Comparison of ENCODE assay signal across 7 mouse cellular contexts in the genomic region with DNA sequence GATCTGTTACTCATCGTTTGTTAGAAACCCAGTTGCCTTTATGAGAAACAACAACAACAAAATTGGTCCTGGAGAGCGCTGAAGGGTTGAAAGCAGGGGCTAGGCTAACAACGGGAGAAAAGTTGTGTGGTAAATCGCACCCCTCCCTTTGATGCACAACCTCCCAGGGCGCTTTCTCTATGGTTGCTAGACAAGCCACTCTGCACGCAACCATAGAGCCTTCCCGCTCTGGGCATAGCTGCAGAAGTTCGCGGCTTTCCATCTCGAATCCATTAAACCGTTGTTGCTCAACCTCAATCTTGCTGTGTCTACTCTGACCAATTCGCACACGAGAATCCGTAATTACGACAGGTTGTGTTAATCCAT. TPM values are rescaled to one million over a fixed set of nuclear protein-coding genes. Genes with fewer than 3 reads are reported as not detected.
DNase-seq lines count a peak whose midpoint lies in the region; ATAC-seq lines count a peak whose summit lies in the region.

No protein-coding gene starts in this region.

- peak; percentile 55 for ATAC-seq in embryonic facial prominence, embryonic 11.5 days (replicated peaks; ENCODE audit: insufficient number of reproducible peaks, low FRiP score, low TSS enrichment, low read depth)
- peak; percentile 33; the same call in 1 of the 2 replicates for ATAC-seq in heart, embryonic 15.5 days (replicated peaks; ENCODE audit: insufficient number of reproducible peaks, insufficient read depth, low FRiP score, low read depth)
- ATAC-seq in limb, embryonic 13.5 days (ENCODE audit: low FRiP score, low read depth): peak; percentile 52
- ATAC-seq in midbrain, embryonic 13.5 days: peak; percentile 61
- ATAC-seq in stomach, embryonic 16.5 days (ENCODE audit: insufficient read depth, low FRiP score): peak; percentile 33

- peak overlapping the region; percentile 39 for H3K4me3 ChIP-seq in embryonic facial prominence, embryonic 11.5 days (ENCODE audit: low read depth, low read length)
- peak overlapping the region; percentile 96 for H3K4me3 ChIP-seq in heart, embryonic 15.5 days
- H3K4me3 ChIP-seq in limb, embryonic 13.5 days: peak overlapping the region; percentile 99
- peak overlapping the region; percentile 75 for H3K4me3 ChIP-seq in midbrain, embryonic 13.5 days (replicated peaks)
- H3K4me3 ChIP-seq in stomach, embryonic 16.5 days (replicated peaks; ENCODE audit: low read length): peak overlapping the region; percentile 94

- WGBS in embryonic facial prominence, embryonic 11.5 days: under 1% methylated on average over 15 of the region's 15 CpGs
- WGBS in heart, embryonic 15.5 days: under 1% methylated on average over 15 of the region's 15 CpGs
- under 1% methylated on average over 15 of the region's 15 CpGs for WGBS in limb, embryonic 13.5 days
- WGBS in midbrain, embryonic 13.5 days: under 1% methylated on average over 15 of the region's 15 CpGs
- WGBS in stomach, embryonic 16.5 days: under 1% methylated on average over 15 of the region's 15 CpGs

- H3K27ac ChIP-seq in embryonic facial prominence, embryonic 11.5 days (replicated peaks; ENCODE audit: low read depth, low read length): peak overlapping the region; percentile 29
- peak overlapping the region; percentile 99 for H3K27ac ChIP-seq in heart, embryonic 15.5 days
- H3K27ac ChIP-seq in limb, embryonic 13.5 days: peak overlapping the region; percentile 99
- peak overlapping the region; percentile 96 for H3K27ac ChIP-seq in midbrain, embryonic 13.5 days
- peak overlapping the region; percentile 99 for H3K27ac ChIP-seq in stomach, embryonic 16.5 days (ENCODE audit: low read length)

- H3K9ac ChIP-seq in embryonic facial prominence, embryonic 11.5 days (replicated peaks; ENCODE audit: low read length): peak overlapping the region; percentile 60
- H3K9ac ChIP-seq in heart, embryonic 15.5 days: peak overlapping the region; percentile 55
- H3K9ac ChIP-seq in limb, embryonic 13.5 days: peak overlapping the region; percentile 66
- peak overlapping the region; percentile 56 for H3K9ac ChIP-seq in midbrain, embryonic 13.5 days (replicated peaks)
- peak overlapping the region; percentile 72 for H3K9ac ChIP-seq in stomach, embryonic 16.5 days (ENCODE audit: low read length)

- no peaks in the 10 kb centered on the region for H3K9me3 ChIP-seq in embryonic facial prominence, embryonic 11.5 days (replicated peaks; ENCODE audit: control insufficient read depth, low read length)
- no peaks in the 10 kb centered on the region for H3K9me3 ChIP-seq in heart, embryonic 15.5 days (replicated peaks)
- no peaks in the 10 kb centered on the region for H3K9me3 ChIP-seq in limb, embryonic 13.5 days
- no peaks in the 10 kb centered on the region for H3K9me3 ChIP-seq in midbrain, embryonic 13.5 days
- no peaks in the 10 kb centered on the region for H3K9me3 ChIP-seq in stomach, embryonic 16.5 days (replicated peaks; ENCODE audit: control insufficient read depth, low read length)

- no peaks in the 10 kb centered on the region for H3K4me1 ChIP-seq in embryonic facial prominence, embryonic 11.5 days (ENCODE audit: control insufficient read depth, insufficient read depth, low read length)
- peaks cover 26% of the 10 kb centered on the region for H3K4me1 ChIP-seq in heart, embryonic 15.5 days (replicated peaks)
- peaks cover 22% of the 10 kb centered on the region for H3K4me1 ChIP-seq in limb, embryonic 13.5 days
- H3K4me1 ChIP-seq in midbrain, embryonic 13.5 days (replicated peaks): peaks cover 24% of the 10 kb centered on the region
- H3K4me1 ChIP-seq in stomach, embryonic 16.5 days (ENCODE audit: control insufficient read depth, insufficient read depth, low read length): peaks cover 16% of the 10 kb centered on the region

- peaks cover 7% of the 10 kb centered on the region for H3K36me3 ChIP-seq in embryonic facial prominence, embryonic 11.5 days (replicated peaks; ENCODE audit: control insufficient read depth, insufficient read depth, low read depth, low read length)
- peaks cover 4% of the 10 kb centered on the region for H3K36me3 ChIP-seq in heart, embryonic 15.5 days
- H3K36me3 ChIP-seq in limb, embryonic 13.5 days: peaks cover 46% of the 10 kb centered on the region
- peaks cover 15% of the 10 kb centered on the region for H3K36me3 ChIP-seq in midbrain, embryonic 13.5 days
- H3K36me3 ChIP-seq in stomach, embryonic 16.5 days (ENCODE audit: control insufficient read depth, insufficient read depth, low read length): 0 out of 2 replicates have a peak, but pooled peaks cover 5% of the 10 kb centered on the region

- peak overlapping the region; percentile 65 for H3K4me2 ChIP-seq in embryonic facial prominence, embryonic 11.5 days (ENCODE audit: low read depth, low read length)
- peak overlapping the region; percentile 93 for H3K4me2 ChIP-seq in heart, embryonic 15.5 days
- H3K4me2 ChIP-seq in limb, embryonic 13.5 days (replicated peaks): peak overlapping the region; percentile 89
- peak overlapping the region; percentile 75 for H3K4me2 ChIP-seq in midbrain, embryonic 13.5 days (replicated peaks)
- peak overlapping the region; percentile 97 for H3K4me2 ChIP-seq in stomach, embryonic 16.5 days (ENCODE audit: low read depth, low read length)

- DNase-seq in left cerebral cortex, postnatal 14 days (ENCODE audit: low spot score in 2 of 2): peak; percentile 68 to 85
- DNase-seq in left cerebral cortex, adult 8-10 months (ENCODE audit: low spot score in 2 of 2): no peak
- DNase-seq in embryonic facial prominence, embryonic 11.5 days (ENCODE audit: low spot score): peak; percentile 79

- no peaks in the 10 kb centered on the region for H3K27me3 ChIP-seq in embryonic facial prominence, embryonic 11.5 days (ENCODE audit: control insufficient read depth, insufficient read depth, low read length)
- H3K27me3 ChIP-seq in heart, embryonic 15.5 days: no peaks in the 10 kb centered on the region
- H3K27me3 ChIP-seq in limb, embryonic 13.5 days: no peaks in the 10 kb centered on the region
- H3K27me3 ChIP-seq in midbrain, embryonic 13.5 days: no peaks in the 10 kb centered on the region
- no peaks in the 10 kb centered on the region for H3K27me3 ChIP-seq in stomach, embryonic 16.5 days (ENCODE audit: control insufficient read depth, insufficient read depth, low read length)

- intact Hi-C loops in left cerebral cortex, postnatal 14 days (cut with DNase I): no loop called here

RNA-seq across cellular contexts. Expression of a gene that starts 0.9 kb away (rescaled TPM):
- 100 to 1,000 TPM; 102 to 103 TPM for total RNA-seq in left cerebral cortex, postnatal 14 days (2021)
- 100 to 1,000 TPM; 102 to 118 (median 109) TPM for total RNA-seq in left cerebral cortex, adult 8-10 months (2022)
- 73.3 and 76.8 TPM in 2 replicates for polyA plus RNA-seq in embryonic facial prominence, embryonic 11.5 days (2014; fragmentation: Nextera tagmentation; extraction: Ambion mirVana)
- polyA plus RNA-seq in heart, embryonic 15.5 days (2015; fragmentation: Nextera tagmentation; extraction: Ambion mirVana): 35.4 and 39.9 TPM in 2 replicates
- 62.6 and 63.5 TPM in 2 replicates for polyA plus RNA-seq in limb, embryonic 13.5 days (2015; fragmentation: Nextera tagmentation; extraction: Ambion mirVana)
- 53.5 and 56.2 TPM in 2 replicates for polyA plus RNA-seq in midbrain, embryonic 13.5 days (2015; fragmentation: Nextera tagmentation; extraction: Ambion mirVana)
- polyA plus RNA-seq in stomach, embryonic 16.5 days (2015; fragmentation: Nextera tagmentation; extraction: Ambion mirVana): 35.4 and 39.6 TPM in 2 replicates

RNA-seq across cellular contexts. Expression of a gene that starts 33.1 kb away (rescaled TPM):
- 10 to 100 TPM; 35.9 to 38.8 TPM for total RNA-seq in left cerebral cortex, postnatal 14 days (2021)
- 10 to 100 TPM; 37.9 to 58.3 (median 45.8) TPM for total RNA-seq in left cerebral cortex, adult 8-10 months (2022)
- 30.3 and 36.4 TPM in 2 replicates for polyA plus RNA-seq in embryonic facial prominence, embryonic 11.5 days (2014; fragmentation: Nextera tagmentation; extraction: Ambion mirVana)
- polyA plus RNA-seq in heart, embryonic 15.5 days (2015; fragmentation: Nextera tagmentation; extraction: Ambion mirVana): 49.1 and 65.3 TPM in 2 replicates
- polyA plus RNA-seq in limb, embryonic 13.5 days (2015; fragmentation: Nextera tagmentation; extraction: Ambion mirVana): 84.1 and 103 TPM in 2 replicates
- 17.5 and 18.9 TPM in 2 replicates for polyA plus RNA-seq in midbrain, embryonic 13.5 days (2015; fragmentation: Nextera tagmentation; extraction: Ambion mirVana)
- polyA plus RNA-seq in stomach, embryonic 16.5 days (2015; fragmentation: Nextera tagmentation; extraction: Ambion mirVana): 80.8 and 85.1 TPM in 2 replicates

RNA-seq across cellular contexts. Expression of a gene that starts 36.6 kb away (rescaled TPM):
- total RNA-seq in left cerebral cortex, postnatal 14 days (2021): 10 to 100 TPM; 56.2 to 56.7 TPM
- total RNA-seq in left cerebral cortex, adult 8-10 months (2022): 10 to 100 TPM; 57.8 to 60.7 (median 58.4) TPM
- 23.2 and 24.8 TPM in 2 replicates for polyA plus RNA-seq in embryonic facial prominence, embryonic 11.5 days (2014; fragmentation: Nextera tagmentation; extraction: Ambion mirVana)
- polyA plus RNA-seq in heart, embryonic 15.5 days (2015; fragmentation: Nextera tagmentation; extraction: Ambion mirVana): 17.6 and 23.5 TPM in 2 replicates
- polyA plus RNA-seq in limb, embryonic 13.5 days (2015; fragmentation: Nextera tagmentation; extraction: Ambion mirVana): 22.0 and 24.6 TPM in 2 replicates
- polyA plus RNA-seq in midbrain, embryonic 13.5 days (2015; fragmentation: Nextera tagmentation; extraction: Ambion mirVana): 29.9 and 35.9 TPM in 2 replicates
- 19.6 and 22.5 TPM in 2 replicates for polyA plus RNA-seq in stomach, embryonic 16.5 days (2015; fragmentation: Nextera tagmentation; extraction: Ambion mirVana)

Comparison
In these comparisons a context has a peak if more than half of its experiments do, and no peak if none do; other contexts are left out.
1. DNase-seq: peak in left cerebral cortex, postnatal 14 days (2 of 2) and embryonic facial prominence, embryonic 11.5 days (single experiment); none in left cerebral cortex, adult 8-10 months (0 of 2).
2. H3K27ac ChIP-seq: peak in every context shown above with its lines; median percentile 99 in heart, embryonic 15.5 days; 99 in limb, embryonic 13.5 days; 99 in stomach, embryonic 16.5 days; 96 in midbrain, embryonic 13.5 days; 29 in embryonic facial prominence, embryonic 11.5 days.
3. H3K4me3 ChIP-seq: peak in every context shown above with its lines; median percentile 99 in limb, embryonic 13.5 days; 96 in heart, embryonic 15.5 days; 94 in stomach, embryonic 16.5 days; 75 in midbrain, embryonic 13.5 days; 39 in embryonic facial prominence, embryonic 11.5 days.
4. Peak in every context shown above with its lines, with median percentiles within 50 percentile points of each other: ATAC-seq, H3K4me2 ChIP-seq and H3K9ac ChIP-seq.